Mouse (Mus musculus): ENCODE measurements at regions not wholly inside any gene's neighbourhood (a gene's known extent, or its start where the extent isn't known, plus 50 kb on each side); places are given as distances from the start of the nearest gene placed in this dataset.

DNA sequence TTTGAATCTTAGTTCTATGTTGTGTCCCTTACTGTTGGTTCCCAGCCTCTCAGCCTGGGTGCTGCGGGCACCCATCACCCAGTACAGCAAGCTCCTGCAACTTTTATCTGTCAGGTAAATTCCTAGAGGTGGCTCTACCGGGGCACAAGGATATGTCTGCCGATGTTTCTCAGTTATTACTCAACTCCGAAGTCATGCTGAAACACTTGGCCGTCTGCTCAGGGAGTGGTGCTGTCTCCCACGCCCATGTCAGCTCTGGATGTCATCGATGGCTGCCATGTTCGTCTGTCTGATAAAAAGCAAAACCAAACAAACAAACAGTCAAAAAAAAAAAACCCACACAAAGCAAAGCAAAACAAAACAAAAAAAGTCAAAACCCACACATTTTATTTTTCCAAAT lies 171.4 kb downstream of the Bmp7 start:
- DNase-seq (ENCODE audit: extremely low spot score, low read depth, low spot score): no peak

DNA sequence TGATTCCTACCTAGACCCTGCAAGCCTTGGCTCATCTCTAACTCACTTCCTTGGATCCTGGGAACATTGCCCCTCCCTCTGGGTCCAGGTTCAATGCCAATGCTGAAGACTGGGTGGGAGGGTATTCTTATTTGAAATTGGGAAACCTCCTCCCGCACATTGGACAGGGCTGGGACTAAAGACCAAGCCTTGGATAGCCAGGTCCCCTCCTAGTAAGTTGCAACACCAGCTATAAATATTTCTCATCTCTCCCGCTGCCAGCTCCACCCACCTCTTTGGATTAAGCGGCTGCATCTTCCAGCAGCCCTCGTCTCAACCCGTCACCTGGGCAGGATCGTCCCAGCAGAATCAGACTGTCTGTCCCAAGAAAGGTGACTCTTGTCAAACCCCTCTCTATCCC lies 170.1 kb downstream of the Bmp7 start:
- DNase-seq (ENCODE audit: extremely low spot score, low read depth, low spot score): no peak

DNA sequence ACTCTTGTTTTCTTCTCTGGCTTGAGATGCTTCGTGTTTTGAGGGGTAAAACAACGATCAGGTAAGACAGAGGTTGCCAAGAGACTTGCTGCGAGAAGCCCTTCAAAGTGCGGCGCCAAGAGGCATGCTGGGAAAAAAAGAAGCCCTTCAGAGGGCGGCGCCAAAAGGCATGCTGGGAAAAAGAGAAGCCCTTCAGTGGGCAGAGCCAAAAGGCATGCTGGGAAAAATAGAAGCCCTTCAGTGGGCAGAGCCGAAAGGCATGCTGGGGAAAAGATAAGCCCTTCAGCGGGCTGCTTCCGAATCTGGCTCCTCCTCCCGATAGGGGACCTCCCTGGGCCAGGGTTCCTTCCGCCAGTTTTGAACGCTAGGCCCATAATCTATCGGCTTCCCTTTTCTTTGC lies 169.5 kb downstream of the Bmp7 start:
- no peak for DNase-seq (ENCODE audit: extremely low spot score, low read depth, low spot score)

GRCm38 (mm10) chr2:172773176-172773575 lies 166.9 kb downstream of the Bmp7 start:
- no peak for DNase-seq (ENCODE audit: extremely low spot score, low read depth, low spot score)

- DNase-seq (ENCODE audit: extremely low spot score, low read depth, low spot score): no peak
These were observed 163.6 kb downstream of the Bmp7 start for GRCm38 (mm10) chr2:172776485-172776884.

DNA sequence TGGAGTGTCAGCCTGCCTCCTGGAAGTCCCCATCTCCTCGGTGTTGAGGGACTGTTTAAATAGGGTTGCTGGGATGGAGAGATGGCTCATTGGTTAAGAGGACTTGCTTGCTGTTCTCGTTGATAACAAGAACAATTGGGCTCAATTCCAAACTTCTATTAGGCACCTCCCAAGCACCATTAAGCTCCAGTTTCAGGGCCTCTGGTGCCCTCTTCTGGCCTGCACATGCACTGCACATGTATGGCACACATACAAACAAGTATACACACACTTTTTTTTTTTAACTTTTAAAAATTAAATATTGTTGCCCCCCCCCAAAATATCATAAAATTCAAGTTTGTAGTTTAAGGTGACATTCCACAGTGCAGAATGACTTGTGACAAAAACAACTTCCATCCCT lies 162.3 kb downstream of the Bmp7 start:
- DNase-seq (ENCODE audit: extremely low spot score, low read depth, low spot score): no peak

GRCm38 (mm10) chr2:172779096-172779495 lies 161.0 kb downstream of the Bmp7 start:
- no peak for DNase-seq (ENCODE audit: extremely low spot score, low read depth, low spot score)

DNA sequence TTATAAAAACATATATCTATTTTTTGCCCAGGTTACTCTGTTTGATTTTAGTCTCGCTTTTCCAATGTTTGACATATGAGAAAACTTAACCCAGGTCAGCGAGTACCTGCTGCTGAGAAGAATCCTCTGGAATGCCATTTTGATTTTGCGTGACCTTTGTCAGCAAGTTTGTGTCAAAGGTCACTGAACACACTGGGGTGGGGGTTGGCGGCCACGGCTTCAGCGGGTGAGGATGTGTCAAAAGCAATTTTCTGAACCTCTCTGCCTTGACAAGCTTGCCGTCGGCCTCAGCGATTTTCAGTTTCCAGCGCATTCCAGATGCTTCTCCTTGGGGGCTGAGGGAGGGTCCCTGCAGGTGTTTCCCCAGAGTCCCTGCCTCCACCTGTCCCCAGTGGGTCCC lies 157.4 kb downstream of the Bmp7 start:
- no peak for DNase-seq (ENCODE audit: extremely low spot score, low read depth, low spot score)

GRCm38 (mm10) chr2:172786297-172786696 lies 153.8 kb downstream of the Bmp7 start:
- no peak for DNase-seq (ENCODE audit: extremely low spot score, low read depth, low spot score)

GRCm38 (mm10) chr2:172787203-172787944 lies 152.7 kb downstream of the Bmp7 start:
- no peak for DNase-seq (ENCODE audit: extremely low spot score, low read depth, low spot score)

- no peak for DNase-seq (ENCODE audit: extremely low spot score, low read depth, low spot score)
These were observed 150.9 kb downstream of the Bmp7 start for GRCm38 (mm10) chr2:172789260-172789659.

DNA sequence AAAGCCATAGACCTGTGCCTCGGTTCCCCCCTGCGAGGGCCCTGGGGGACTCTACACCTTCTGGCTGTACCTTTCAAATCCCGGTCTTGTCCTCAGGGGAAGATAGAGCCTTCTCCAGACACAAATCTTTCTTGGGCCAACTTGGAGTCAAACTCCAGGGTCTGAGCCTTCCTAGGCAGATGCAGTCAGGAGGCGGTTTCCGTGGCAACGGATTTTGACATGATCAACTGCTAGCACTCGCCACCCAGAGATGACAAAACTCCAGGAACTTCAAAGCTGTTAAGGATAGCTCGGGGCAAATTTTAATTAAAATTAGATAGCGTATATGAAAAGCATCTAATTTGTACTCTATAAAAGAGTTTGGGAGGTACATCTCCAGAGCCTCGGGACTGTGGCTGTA lies 147.6 kb downstream of the Bmp7 start:
- no peak for DNase-seq (ENCODE audit: extremely low spot score, low read depth, low spot score)

GRCm38 (mm10) chr2:172793991-172794390 lies 146.1 kb downstream of the Bmp7 start:
- DNase-seq (ENCODE audit: extremely low spot score, low read depth, low spot score): no peak

DNA sequence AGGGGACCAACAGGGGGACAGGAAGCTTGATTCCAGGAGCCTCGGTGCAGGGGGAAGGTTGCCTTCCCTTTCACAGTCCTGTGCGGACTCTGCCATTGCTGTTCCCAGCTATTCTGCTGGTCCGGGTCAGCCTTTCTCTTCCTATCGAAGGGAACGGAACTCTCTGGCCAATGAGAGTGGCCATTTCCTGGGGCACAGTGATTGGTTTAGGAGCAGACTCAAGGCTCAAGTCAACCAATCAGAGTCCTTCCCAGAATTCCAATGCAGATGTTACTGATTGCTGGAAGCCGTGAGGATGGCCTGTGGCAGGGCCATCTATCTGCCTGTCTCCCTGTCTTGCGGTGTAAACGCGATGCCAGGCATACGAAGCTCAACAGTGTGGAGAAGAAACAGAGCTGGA lies 145.3 kb downstream of the Bmp7 start:
- no peak for DNase-seq (ENCODE audit: extremely low spot score, low read depth, low spot score)

DNA sequence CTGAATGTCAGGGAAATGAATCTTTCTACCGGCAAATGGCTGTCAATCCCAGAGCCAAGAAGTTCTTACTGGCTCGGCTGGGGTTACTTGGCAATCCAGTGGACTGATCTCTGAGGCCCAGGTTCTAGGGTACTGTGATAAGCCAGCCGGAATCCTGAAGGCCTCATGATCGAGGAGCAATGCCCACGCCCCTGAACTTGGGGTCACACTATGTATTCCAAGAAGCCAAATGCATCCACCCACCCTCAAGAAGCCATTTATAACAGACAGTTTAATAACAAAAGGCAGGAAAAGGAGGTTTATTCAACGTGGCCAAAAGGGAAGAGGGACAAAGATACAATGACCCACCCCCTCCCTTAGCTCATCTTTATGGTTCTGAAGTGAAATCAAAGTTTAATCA lies 144.0 kb downstream of the Bmp7 start:
- no peak for DNase-seq (ENCODE audit: extremely low spot score, low read depth, low spot score)

DNA sequence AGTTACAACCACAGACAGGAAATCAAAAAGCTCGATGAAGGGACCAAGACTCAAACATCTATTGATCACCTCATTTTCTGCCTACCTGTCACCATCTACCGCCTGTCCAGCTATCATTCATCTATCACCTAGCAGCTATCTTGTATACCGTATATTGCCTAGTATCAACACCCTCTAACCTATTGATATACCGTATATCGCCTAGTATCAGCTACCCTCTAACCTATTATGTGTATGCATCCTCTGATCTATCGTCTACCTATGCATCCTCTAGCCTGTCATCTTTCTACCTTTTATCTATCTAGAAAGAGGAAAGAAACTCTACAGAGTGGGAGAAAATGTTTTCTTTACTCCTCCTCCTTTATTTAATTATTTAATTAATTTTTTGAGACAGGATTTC lies 143.2 kb downstream of the Bmp7 start:
- DNase-seq (ENCODE audit: extremely low spot score, low read depth, low spot score): no peak

DNA sequence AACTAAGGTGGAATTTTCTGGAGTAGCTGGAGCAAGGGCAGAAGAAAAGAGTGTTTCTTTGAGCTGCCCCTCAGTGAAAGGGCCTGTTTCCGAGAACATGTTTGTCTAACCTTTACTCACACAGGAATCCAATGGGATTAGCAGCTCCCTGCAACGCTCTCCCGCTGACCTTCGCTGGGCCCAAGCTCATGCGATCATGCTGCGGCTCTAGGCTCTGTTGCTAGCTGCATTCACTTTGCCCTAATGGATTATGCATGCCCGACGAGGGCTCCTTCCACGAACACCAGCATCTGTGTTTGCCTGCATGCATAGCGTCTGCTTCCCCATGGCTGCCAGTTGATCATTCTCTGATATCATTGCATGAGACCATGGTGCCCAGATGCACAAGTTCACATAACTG lies 140.2 kb downstream of the Bmp7 start:
- no peak for DNase-seq (ENCODE audit: extremely low spot score, low read depth, low spot score)

DNA sequence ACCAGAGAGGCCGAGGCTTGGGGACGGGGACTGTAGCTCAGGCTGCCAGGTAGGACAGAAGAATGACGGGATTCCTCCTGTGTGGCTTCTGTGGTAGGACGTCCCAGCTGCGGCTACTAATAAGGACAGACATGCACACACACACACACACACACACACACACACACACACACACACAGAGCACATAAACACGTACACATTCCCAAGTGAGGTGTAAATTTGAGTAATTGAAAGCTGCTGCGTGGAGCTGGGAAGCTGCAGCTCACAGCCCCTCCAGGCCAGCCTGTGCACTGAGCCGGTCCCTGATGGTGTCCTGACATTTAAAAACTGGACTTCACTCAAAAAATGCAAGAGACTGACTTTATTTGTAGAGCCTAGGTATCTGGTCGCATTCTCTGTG lies 139.3 kb downstream of the Bmp7 start:
- no peak for DNase-seq (ENCODE audit: extremely low spot score, low read depth, low spot score)

DNA sequence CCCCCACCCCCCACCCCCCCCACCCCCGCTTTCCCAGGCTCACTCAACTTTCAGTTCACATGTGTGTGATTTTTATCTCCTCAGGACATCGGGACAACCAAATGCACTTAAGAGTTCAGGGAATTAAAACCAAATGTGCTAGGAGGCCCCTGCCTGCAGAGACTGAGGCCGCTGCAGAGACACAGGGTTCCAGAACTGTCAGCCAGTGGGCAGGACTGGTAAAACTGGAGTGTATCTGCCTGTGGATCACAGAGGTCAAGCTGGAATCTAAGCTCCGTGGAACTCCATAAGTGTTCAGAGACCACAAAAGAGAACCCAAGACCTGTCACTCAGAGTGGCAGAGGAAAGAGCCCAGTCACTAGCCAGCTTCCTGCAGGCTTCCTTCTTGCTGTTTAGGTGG lies 138.3 kb downstream of the Bmp7 start:
- no peak for DNase-seq (ENCODE audit: extremely low spot score, low read depth, low spot score)

- no peak for DNase-seq (ENCODE audit: extremely low spot score, low read depth, low spot score)
These were observed 132.7 kb downstream of the Bmp7 start for GRCm38 (mm10) chr2:172807446-172807845.

- no peak for DNase-seq (ENCODE audit: extremely low spot score, low read depth, low spot score)
These were observed 130.8 kb downstream of the Bmp7 start for GRCm38 (mm10) chr2:172809306-172809705.

DNA sequence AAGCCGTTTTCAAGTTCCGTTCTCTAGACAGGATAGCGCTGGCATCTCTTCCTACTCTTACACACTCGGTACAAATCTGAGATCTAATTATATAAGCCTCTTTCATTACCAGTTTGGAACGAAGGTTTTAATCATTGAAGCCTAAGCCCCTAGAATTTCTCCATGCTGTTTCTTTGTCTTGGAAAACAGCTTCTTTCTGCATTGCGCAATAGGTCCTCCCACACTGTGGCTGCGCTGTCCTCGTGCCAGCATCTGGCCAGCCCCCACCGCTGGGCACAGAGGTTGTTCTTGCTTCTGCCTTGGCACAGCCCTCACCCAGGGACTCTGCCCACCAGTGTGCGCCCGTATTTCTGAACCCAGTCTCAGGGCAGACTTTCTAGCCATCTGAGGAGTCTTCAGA lies 126.8 kb downstream of the Bmp7 start:
- no peak for DNase-seq (ENCODE audit: extremely low spot score, low read depth, low spot score)

- DNase-seq (ENCODE audit: extremely low spot score, low read depth, low spot score): no peak
These were observed 126.2 kb downstream of the Bmp7 start for GRCm38 (mm10) chr2:172813906-172814305.
